Mouse (Mus musculus) lung, adult 2 months (tissue): Measurements from ENCODE around the gene Grin2a.

Experiments used
- CTCF ChIP-seq: fragments of 200-500 bp; IDR thresholded peaks from 2 replicates; pipeline ENCODE4 v1.5.1; 2011; ENCODE audit warnings: mild to moderate bottlenecking, low read length, control low read depth; ENCODE audit not compliant: insufficient read depth
- POLR2A ChIP-seq: fragments of 200-500 bp; IDR thresholded peaks from 2 replicates; pipeline ENCODE4 v1.6.1; 2011; ENCODE audit warnings: low read depth, mild to moderate bottlenecking, control low read depth, low read length, borderline replicate concordance; ENCODE audit errors: extremely low read depth

GRCm38 (mm10) chr16:9993255-9994040, 1.9 kb downstream of the Grin2a start:
- TF ChIP-seq CTCF = peak; percentile 53; the same call in 1 of the 2 replicates
- TF ChIP-seq POLR2A = no peak
